Mouse (Mus musculus): Measurements from ENCODE around the gene Rbfox3. TPM values are rescaled to one million over a fixed set of nuclear protein-coding genes. Genes with fewer than 3 reads are reported as not detected.

Rbfox3 gene
- 0.09 and 0.16 TPM in 2 replicates for polyA plus RNA-seq (2014; fragmentation: Nextera tagmentation; extraction: Ambion mirVana)

DNA sequence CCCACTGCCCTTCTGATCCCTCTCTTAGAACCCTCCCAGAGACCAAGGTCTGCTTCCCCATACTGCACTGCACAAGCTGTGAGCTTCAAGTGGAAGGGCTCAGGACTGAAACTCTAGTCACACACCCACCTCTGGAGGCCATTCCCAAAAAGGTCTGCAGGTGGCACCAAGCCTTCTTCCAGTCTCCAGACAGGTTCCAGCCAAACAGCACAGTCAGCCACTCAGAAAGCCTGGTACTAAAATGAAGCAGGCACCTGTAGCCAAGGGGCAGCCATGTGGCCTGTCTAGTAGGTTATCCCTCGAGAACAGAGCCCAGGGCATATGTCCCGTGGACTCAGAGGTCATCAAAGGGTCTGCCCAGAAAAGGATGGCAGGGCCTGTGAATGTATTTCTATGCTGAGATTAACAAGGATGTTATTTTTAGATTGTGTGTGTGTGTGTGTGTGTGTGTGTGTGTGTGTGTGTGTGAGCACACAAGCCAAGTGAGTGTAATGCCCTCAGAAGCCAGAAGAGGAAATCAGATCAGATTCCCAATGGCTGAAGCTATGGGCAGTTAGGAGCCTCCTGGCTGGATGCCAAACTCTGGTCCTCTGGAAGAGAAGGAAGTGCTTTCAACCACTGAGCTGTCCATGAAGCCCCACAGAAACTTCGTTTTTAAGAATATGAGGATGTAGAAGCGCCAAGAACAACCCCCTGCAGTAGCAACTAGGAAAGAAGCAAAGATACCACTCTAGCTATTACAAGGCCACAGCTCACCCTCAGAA lies at the start of gene Rbfox3:
Gene Rbfox3 (minus strand): TSS at position 291 of the 764 bp plus-strand sequence.
- H3K27me3 ChIP-seq (ENCODE audit: control insufficient read depth, insufficient read depth, low read length), result peaks cover 57% of the 10 kb centered on the region
- no peak within 1 kb of the TSS for H3K9ac ChIP-seq (ENCODE audit: low read length)
- H3K4me1 ChIP-seq (ENCODE audit: control insufficient read depth in 2 of 2, insufficient read depth in 2 of 2, low read length in 2 of 2), result peaks cover 12 to 21% of the 10 kb centered on the region in 2 experiments; a peak in 2 of 4 replicates
- no peak within 1 kb of the TSS for H3K4me2 ChIP-seq (ENCODE audit: low read length)
- ATAC-seq (ENCODE audit: insufficient number of reproducible peaks, insufficient read depth, low FRiP score, low read depth), result no peak
- H3K27ac ChIP-seq (replicated peaks in 1 of 2; ENCODE audit: control insufficient read depth in 1 of 2, insufficient read depth in 1 of 2, low read depth in 2 of 2, low read length in 2 of 2), result no peak within 1 kb of the TSS
- WGBS, result 30% methylated on average over 4 of the region's 4 CpGs
- H3K4me3 ChIP-seq (ENCODE audit: control insufficient read depth in 1 of 2, insufficient read depth in 1 of 2, low read depth in 1 of 2, low read length in 2 of 2), result no peak within 1 kb of the TSS
- no peaks in the 10 kb centered on the region for H3K9me3 ChIP-seq (ENCODE audit: control insufficient read depth, low read length)
- no peaks in the 10 kb centered on the region for H3K36me3 ChIP-seq (ENCODE audit: control insufficient read depth, insufficient read depth, low read length)

DNA sequence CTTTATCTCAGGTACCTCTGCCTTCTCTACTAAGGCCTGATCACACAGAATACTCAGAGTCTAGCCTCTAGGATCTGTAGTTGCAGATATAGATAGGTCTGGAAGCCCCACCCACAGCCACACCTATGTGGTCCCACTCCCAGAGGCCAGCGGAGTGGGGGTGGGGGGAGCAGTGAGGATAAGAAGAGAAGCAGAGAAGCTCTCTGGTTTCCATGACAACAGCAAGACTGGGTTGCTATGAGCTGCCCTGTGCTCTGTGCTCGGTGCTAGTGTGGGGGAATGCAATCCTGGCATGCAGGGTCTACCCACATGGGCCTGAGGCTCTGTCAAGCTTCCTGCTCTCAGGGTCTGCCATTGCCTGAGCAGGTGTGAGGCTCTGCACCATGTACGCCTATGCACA lies 49.3 kb upstream of the Rbfox3 start:
- Histone ChIP-seq H3K4me1 (ENCODE audit: control insufficient read depth in 2 of 2, insufficient read depth in 2 of 2, low read length in 2 of 2) (peaks cover 14 to 18% of the 10 kb centered on the region in 2 experiments), H3K27me3 (ENCODE audit: control insufficient read depth, insufficient read depth, low read length) (peaks cover 10% of the 10 kb centered on the region), H3K36me3 (ENCODE audit: control insufficient read depth, insufficient read depth, low read length) (no peaks in the 10 kb centered on the region), H3K4me2 (ENCODE audit: low read length) (no peak overlapping the region), H3K27ac (replicated peaks in 1 of 2; ENCODE audit: control insufficient read depth in 1 of 2, insufficient read depth in 1 of 2, low read depth in 2 of 2, low read length in 2 of 2) (no peak overlapping the region), H3K9ac (ENCODE audit: low read length) (no peak overlapping the region), H3K4me3 (ENCODE audit: control insufficient read depth in 1 of 2, insufficient read depth in 1 of 2, low read depth in 1 of 2, low read length in 2 of 2) (no peak overlapping the region), H3K9me3 (ENCODE audit: control insufficient read depth, low read length) (no peaks in the 10 kb centered on the region)
- no peak for ATAC-seq (ENCODE audit: insufficient number of reproducible peaks, insufficient read depth, low FRiP score, low read depth)
- WGBS, result 65% methylated on average over 3 of the region's 3 CpGs

DNA sequence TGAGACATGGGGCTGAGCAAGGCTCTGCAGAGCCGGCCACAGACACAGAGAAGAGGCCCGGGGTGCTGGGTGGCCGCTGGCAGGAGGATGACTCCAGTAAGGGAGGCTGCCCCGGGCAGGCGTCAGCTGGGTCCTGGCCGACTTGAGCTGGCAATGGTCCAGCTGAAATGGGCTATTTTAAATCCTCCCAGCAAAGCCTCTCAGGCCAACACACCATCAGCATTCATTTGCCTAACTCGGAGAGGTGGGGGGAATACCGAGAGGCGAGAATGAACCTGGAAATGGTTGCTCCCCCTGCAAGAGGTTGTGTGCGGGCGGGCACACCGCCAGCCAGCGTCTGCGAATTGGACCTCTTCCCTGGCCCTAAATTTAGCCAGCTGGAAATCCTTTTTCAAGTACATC lies 45.7 kb upstream of the Rbfox3 start:
- Histone ChIP-seq H3K4me3 (ENCODE audit: control insufficient read depth in 1 of 2, insufficient read depth in 1 of 2, low read depth in 1 of 2, low read length in 2 of 2) (no peak overlapping the region), H3K4me2 (ENCODE audit: low read length) (peak overlapping the region; percentile 40), H3K36me3 (ENCODE audit: control insufficient read depth, insufficient read depth, low read length) (no peaks in the 10 kb centered on the region), H3K9ac (ENCODE audit: low read length) (no peak overlapping the region), H3K9me3 (ENCODE audit: control insufficient read depth, low read length) (no peaks in the 10 kb centered on the region), H3K27ac (replicated peaks in 1 of 2; ENCODE audit: control insufficient read depth in 1 of 2, insufficient read depth in 1 of 2, low read depth in 2 of 2, low read length in 2 of 2) (peak overlapping the region; percentile 45 to 56; a peak in 2 of 4 replicates), H3K4me1 (ENCODE audit: control insufficient read depth in 2 of 2, insufficient read depth in 2 of 2, low read length in 2 of 2) (peaks cover 14 to 18% of the 10 kb centered on the region in 2 experiments), H3K27me3 (ENCODE audit: control insufficient read depth, insufficient read depth, low read length) (peaks cover 6% of the 10 kb centered on the region)
- WGBS, result 24% methylated on average over 14 of the region's 14 CpGs
- peak; percentile 62 for ATAC-seq (ENCODE audit: insufficient number of reproducible peaks, insufficient read depth, low FRiP score, low read depth)

DNA sequence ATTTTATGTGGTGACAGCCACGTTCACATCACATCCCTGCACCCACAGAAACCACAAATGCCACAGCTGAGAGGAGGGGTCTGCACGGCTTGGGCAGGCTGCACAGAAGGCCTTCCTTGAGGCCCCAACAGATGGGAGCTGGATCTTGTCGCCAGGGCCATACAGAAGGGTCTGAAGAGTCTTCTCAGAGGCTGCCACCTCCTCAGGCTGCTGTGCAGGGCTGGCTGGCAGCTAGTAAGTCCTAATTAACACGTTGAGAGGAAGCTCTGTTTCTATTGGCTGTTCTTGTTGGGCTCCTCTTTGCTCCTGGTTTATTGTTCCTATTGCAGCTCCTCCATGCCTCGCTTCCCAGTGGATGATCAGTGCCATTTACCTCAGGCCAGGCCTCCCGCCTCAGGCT lies 43.6 kb upstream of the Rbfox3 start:
- Histone ChIP-seq H3K4me1 (ENCODE audit: control insufficient read depth in 2 of 2, insufficient read depth in 2 of 2, low read length in 2 of 2) (peaks cover 14 to 18% of the 10 kb centered on the region in 2 experiments), H3K4me3 (ENCODE audit: control insufficient read depth in 1 of 2, insufficient read depth in 1 of 2, low read depth in 1 of 2, low read length in 2 of 2) (no peak overlapping the region), H3K9me3 (ENCODE audit: control insufficient read depth, low read length) (no peaks in the 10 kb centered on the region), H3K36me3 (ENCODE audit: control insufficient read depth, insufficient read depth, low read length) (no peaks in the 10 kb centered on the region), H3K27ac (replicated peaks in 1 of 2; ENCODE audit: control insufficient read depth in 1 of 2, insufficient read depth in 1 of 2, low read depth in 2 of 2, low read length in 2 of 2) (no peak overlapping the region), H3K27me3 (ENCODE audit: control insufficient read depth, insufficient read depth, low read length) (peaks cover 19% of the 10 kb centered on the region), H3K4me2 (ENCODE audit: low read length) (no peak overlapping the region), H3K9ac (ENCODE audit: low read length) (no peak overlapping the region)
- 44% methylated on average over 6 of the region's 6 CpGs for WGBS
- no peak for ATAC-seq (ENCODE audit: insufficient number of reproducible peaks, insufficient read depth, low FRiP score, low read depth)

DNA sequence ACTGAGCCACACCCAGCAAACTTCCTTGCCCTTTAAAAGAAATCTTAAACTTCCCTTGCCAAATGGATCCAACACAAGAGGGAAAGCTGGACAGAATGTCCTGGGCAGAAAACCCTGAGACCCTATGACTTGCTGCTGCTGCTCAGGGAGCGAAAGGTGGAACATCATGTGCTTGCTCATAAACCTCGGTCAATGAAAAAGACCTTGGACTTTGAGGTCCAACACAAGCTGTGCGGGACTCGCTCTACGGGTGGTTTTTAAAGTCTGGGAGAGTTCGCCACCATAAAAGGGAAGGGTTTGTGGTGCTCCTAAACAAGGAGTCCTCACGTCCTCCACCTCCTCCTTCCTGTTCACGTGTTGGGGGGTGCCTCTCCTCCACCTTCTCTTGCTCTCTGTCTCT lies 34.5 kb upstream of the Rbfox3 start:
- Histone ChIP-seq H3K27me3 (ENCODE audit: control insufficient read depth, insufficient read depth, low read length) (peaks cover 13% of the 10 kb centered on the region), H3K9ac (ENCODE audit: low read length) (no peak overlapping the region), H3K36me3 (ENCODE audit: control insufficient read depth, insufficient read depth, low read length) (no peaks in the 10 kb centered on the region), H3K4me3 (ENCODE audit: control insufficient read depth in 1 of 2, insufficient read depth in 1 of 2, low read depth in 1 of 2, low read length in 2 of 2) (no peak overlapping the region), H3K27ac (replicated peaks in 1 of 2; ENCODE audit: control insufficient read depth in 1 of 2, insufficient read depth in 1 of 2, low read depth in 2 of 2, low read length in 2 of 2) (no peak overlapping the region), H3K4me2 (ENCODE audit: low read length) (no peak overlapping the region), H3K9me3 (ENCODE audit: control insufficient read depth, low read length) (no peaks in the 10 kb centered on the region), H3K4me1 (ENCODE audit: control insufficient read depth in 2 of 2, insufficient read depth in 2 of 2, low read length in 2 of 2) (no peaks in the 10 kb centered on the region)
- WGBS, result 80% methylated on average over 8 of the region's 8 CpGs
- ATAC-seq (ENCODE audit: insufficient number of reproducible peaks, insufficient read depth, low FRiP score, low read depth), result no peak

DNA sequence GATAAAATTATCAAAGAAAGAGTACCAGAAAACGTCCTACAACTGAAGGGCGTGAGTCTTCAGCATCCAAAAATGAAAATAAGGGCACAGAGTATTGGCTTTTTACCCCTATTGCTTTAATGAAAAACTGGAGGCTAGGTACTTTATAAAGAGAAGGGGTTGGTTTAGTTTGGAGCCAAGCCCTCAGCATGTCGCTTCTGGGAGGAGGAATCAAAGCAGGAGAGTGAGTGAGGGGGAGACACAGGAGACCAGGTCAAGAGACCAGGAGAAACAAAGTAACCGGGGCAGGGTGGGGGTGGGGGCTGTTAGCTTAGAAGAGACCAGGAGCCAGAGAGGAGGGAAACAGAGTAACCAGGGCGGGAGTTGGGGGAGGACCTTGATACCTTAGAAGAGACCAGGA lies 29.9 kb upstream of the Rbfox3 start:
- Histone ChIP-seq H3K4me3 (ENCODE audit: control insufficient read depth in 1 of 2, insufficient read depth in 1 of 2, low read depth in 1 of 2, low read length in 2 of 2) (no peak overlapping the region), H3K36me3 (ENCODE audit: control insufficient read depth, insufficient read depth, low read length) (no peaks in the 10 kb centered on the region), H3K27me3 (ENCODE audit: control insufficient read depth, insufficient read depth, low read length) (peaks cover 21% of the 10 kb centered on the region), H3K4me2 (ENCODE audit: low read length) (no peak overlapping the region), H3K9ac (ENCODE audit: low read length) (no peak overlapping the region), H3K27ac (replicated peaks in 1 of 2; ENCODE audit: control insufficient read depth in 1 of 2, insufficient read depth in 1 of 2, low read depth in 2 of 2, low read length in 2 of 2) (no peak overlapping the region), H3K4me1 (ENCODE audit: control insufficient read depth in 2 of 2, insufficient read depth in 2 of 2, low read length in 2 of 2) (no peaks in the 10 kb centered on the region), H3K9me3 (ENCODE audit: control insufficient read depth, low read length) (no peaks in the 10 kb centered on the region)
- ATAC-seq (ENCODE audit: insufficient number of reproducible peaks, insufficient read depth, low FRiP score, low read depth), result no peak
- 38% methylated on average over 5 of the region's 5 CpGs for WGBS

DNA sequence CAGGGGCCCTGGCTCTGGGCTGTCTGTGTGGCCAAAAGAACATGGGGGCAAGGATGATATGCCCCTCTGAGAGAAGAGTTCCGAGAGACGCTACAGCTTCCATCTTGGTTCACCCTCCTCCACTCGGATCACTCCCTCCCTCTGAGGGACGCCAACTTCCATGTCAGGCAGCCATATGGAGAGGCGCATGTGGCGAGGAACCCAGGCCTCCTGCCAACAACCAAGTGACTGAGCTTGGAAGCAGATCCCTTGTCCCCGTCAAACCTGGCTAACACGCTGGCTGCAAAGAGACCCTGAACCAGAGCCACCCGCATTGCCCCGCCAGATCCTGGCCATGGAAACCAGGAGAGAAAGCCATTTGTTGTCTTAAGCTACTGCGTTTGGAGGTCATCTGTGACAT lies 29.1 kb upstream of the Rbfox3 start:
- ATAC-seq (ENCODE audit: insufficient number of reproducible peaks, insufficient read depth, low FRiP score, low read depth), result no peak
- Histone ChIP-seq H3K36me3 (ENCODE audit: control insufficient read depth, insufficient read depth, low read length) (no peaks in the 10 kb centered on the region), H3K9me3 (ENCODE audit: control insufficient read depth, low read length) (no peaks in the 10 kb centered on the region), H3K4me3 (ENCODE audit: control insufficient read depth in 1 of 2, insufficient read depth in 1 of 2, low read depth in 1 of 2, low read length in 2 of 2) (no peak overlapping the region), H3K27me3 (ENCODE audit: control insufficient read depth, insufficient read depth, low read length) (peaks cover 17% of the 10 kb centered on the region), H3K27ac (replicated peaks in 1 of 2; ENCODE audit: control insufficient read depth in 1 of 2, insufficient read depth in 1 of 2, low read depth in 2 of 2, low read length in 2 of 2) (no peak overlapping the region), H3K4me1 (ENCODE audit: control insufficient read depth in 2 of 2, insufficient read depth in 2 of 2, low read length in 2 of 2) (no peaks in the 10 kb centered on the region), H3K4me2 (ENCODE audit: low read length) (no peak overlapping the region), H3K9ac (ENCODE audit: low read length) (no peak overlapping the region)
- WGBS, result 72% methylated on average over 11 of the region's 11 CpGs

DNA sequence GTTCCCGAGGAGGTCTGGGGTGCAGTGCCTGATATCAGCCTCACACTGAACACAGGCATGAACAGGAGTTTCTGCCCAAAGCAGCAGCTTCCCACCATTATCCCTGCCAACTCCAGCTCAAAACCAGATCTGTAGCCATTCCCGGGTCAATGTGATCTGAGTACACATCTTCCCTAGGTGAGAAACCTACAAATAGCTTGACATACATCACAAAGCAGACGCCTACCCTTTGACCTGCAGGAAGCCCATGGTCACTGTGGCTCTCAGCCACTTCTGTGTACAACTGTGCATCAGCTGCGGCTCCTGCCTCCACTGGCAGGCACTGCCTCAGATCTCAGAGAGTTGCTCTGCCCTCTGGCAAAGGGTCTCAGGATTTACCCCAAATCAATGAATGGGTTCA lies 28.3 kb upstream of the Rbfox3 start:
- H3K4me1 ChIP-seq (ENCODE audit: control insufficient read depth in 2 of 2, insufficient read depth in 2 of 2, low read length in 2 of 2), result no peaks in the 10 kb centered on the region
- WGBS, result 71% methylated on average over 4 of the region's 4 CpGs
- H3K27ac ChIP-seq (replicated peaks in 1 of 2; ENCODE audit: control insufficient read depth in 1 of 2, insufficient read depth in 1 of 2, low read depth in 2 of 2, low read length in 2 of 2), result no peak overlapping the region
- no peaks in the 10 kb centered on the region for H3K9me3 ChIP-seq (ENCODE audit: control insufficient read depth, low read length)
- peaks cover 17% of the 10 kb centered on the region for H3K27me3 ChIP-seq (ENCODE audit: control insufficient read depth, insufficient read depth, low read length)
- no peak overlapping the region for H3K4me3 ChIP-seq (ENCODE audit: control insufficient read depth in 1 of 2, insufficient read depth in 1 of 2, low read depth in 1 of 2, low read length in 2 of 2)
- no peaks in the 10 kb centered on the region for H3K36me3 ChIP-seq (ENCODE audit: control insufficient read depth, insufficient read depth, low read length)
- H3K9ac ChIP-seq (ENCODE audit: low read length), result no peak overlapping the region
- H3K4me2 ChIP-seq (ENCODE audit: low read length), result no peak overlapping the region
- ATAC-seq (ENCODE audit: insufficient number of reproducible peaks, insufficient read depth, low FRiP score, low read depth), result no peak

Measured in heart, embryonic 14.5 days (tissue).